Mouse (Mus musculus) NIH3T3 (cell line): ENCODE data around the gene Tpr.

Source experiments
- DNase-seq: peaks from one replicate; pipeline ENCODE4 v3.0.0-alpha.2; 2012; ENCODE audit warnings: low read depth

The Tpr gene

GRCm38 (mm10) chr1:150463068-150463467 lies 70.4 kb downstream of the Tpr start:
- DNase-seq: no peak

GRCm38 (mm10) chr1:150463691-150464090 lies 71.1 kb downstream of the Tpr start:
- DNase-seq: no peak

GRCm38 (mm10) chr1:150465364-150465763 lies 72.7 kb downstream of the Tpr start:
- no peak for DNase-seq

GRCm38 (mm10) chr1:150466132-150466531 lies 73.5 kb downstream of the Tpr start, which contains the start of gene Prg4:
Gene Prg4 (minus strand): TSS chr1:150466165.
- DNase-seq: peak; percentile 78

- no peak for DNase-seq
Measured at GRCm38 (mm10) chr1:150469992-150470391, 77.4 kb downstream of the Tpr start.

- peak; percentile 35 for DNase-seq
Measured at GRCm38 (mm10) chr1:150472525-150472924, 79.9 kb downstream of the Tpr start.

DNA sequence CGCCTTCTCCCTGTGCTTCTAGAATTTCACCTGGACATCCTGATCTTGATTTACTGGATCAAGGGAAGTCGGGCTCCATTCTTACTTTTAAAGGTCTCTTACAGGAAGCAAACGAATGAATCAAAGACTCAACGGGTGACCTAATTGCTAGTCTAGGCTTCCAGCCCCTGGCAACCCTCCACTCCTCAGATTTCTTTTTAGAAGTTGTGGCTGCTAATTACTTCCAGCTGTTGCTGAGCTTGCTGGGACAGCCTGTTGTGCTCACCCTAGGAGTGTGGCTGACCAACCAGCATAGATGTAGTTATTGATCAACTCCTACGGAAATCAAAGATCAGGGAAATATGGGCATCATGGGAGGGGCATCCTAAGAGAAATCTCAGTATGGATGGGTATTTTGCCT lies 88.0 kb downstream of the Tpr start:
- DNase-seq: peak; percentile 71

DNA sequence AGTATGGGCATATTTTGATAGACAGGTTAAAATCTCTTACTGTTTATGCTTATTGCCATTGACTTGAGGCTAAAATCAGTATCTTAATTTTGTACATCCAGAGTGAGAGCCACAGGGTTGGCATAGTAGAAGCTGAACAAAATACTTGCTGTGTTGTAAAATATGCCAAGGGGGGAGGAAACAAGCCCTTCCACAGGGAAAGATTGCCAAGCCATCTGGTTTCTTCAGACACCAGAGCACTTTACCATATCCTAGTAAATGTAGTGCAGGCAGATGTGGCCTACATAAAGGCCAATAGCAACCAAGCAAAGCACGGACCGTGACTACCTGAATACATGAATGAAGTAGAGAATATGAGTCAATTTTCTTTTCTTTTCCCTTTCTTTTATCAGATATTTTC lies 96.5 kb downstream of the Tpr start:
- DNase-seq: no peak

DNA sequence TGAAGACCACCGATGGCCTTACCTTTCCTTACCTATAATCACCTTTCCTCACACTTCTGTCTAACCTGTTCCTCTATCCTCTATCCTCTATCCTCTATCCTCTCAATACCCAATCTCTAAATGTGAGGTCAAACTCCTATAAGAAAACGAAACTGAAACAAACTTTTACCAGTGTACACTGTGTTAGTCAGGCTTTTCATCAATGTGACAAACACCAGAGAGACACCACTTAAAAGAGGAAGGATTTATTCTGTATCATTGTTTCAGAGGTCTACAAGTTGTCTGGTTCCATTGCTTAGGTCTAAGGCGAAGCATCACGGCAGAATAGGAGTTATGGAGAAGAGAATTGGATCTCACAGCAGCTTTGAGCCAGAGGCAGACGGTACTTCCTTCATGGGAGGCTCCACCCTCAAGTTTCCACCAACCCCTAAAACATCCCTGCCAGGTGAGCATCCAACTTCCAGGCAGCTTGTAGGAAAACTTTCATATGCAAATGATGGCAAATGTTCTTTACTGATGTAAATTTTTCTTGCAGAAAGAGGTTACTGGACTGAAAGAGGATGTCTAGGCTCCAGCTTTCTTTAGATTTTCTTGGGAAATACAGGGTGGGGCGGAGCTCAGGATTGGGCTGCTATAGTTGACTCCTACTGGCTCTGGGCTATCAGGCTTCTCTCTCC lies 104.1 kb downstream of the Tpr start:
- DNase-seq: no peak

DNA sequence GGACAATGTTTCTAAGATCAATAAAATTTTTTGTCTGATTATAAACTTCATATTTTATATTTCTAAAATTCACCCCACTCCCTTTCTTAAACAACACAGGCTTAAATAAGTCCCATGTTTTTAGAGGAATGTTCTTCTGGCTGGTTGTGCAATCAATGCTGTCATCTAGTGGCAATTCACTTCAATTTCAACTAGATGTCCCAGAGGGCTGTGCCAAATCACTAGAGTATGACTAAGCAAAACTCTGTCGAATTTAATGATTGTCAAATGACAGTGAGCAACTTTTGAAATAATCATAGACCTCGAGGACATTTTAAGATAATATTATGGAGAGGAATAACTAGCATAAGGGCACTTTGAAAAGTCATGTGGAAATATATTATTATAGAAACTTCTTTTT lies 105.1 kb downstream of the Tpr start:
- DNase-seq: peak; percentile 75

GRCm38 (mm10) chr1:150498177-150498576 lies 105.5 kb downstream of the Tpr start:
- DNase-seq: no peak
